Mouse (Mus musculus): Measurements from ENCODE around the gene Vps16.

DNA sequence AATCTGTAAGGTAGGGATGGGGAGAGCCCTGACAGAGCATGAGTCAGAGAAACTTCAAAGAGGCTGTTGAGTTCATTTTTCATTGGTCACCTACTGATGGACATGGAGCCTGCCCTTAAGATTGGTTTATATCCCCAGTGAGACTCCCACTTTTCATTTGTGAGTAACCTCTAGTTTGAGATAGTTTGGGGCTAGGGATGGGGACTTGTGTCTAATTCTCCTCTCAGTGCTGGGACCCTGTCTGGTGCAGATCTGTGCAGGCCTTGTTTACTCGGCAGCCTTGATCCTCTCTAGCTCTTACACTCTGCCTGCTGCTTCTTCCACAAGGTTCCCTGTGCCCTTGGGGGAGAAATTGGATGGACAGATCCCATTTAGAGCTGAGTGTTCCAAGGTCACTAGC lies 60.1 kb downstream of the Vps16 start:
- TF ChIP-seq TAL1 (IDR thresholded peaks at IDR 0.05; ENCODE audit: low read length) = no peak
- TF ChIP-seq GATA1 (IDR thresholded peaks at IDR 0.05; ENCODE audit: low read length) = no peak

Measured in erythroblast, embryonic 14.5 days (primary cell).